Mouse (Mus musculus) lung, postnatal 25 days (tissue): ENCODE data around the gene Ifna11.
"Not testable (repeated sequence)": the region's sequence is repeated elsewhere in the genome, so short reads cannot be mapped to it uniquely, and the experiment has no call there.

Source experiments
- DNase-seq: peaks from one replicate; pipeline ENCODE4 v3.0.0; 2022; ENCODE audit warnings: low spot score

Gene Ifna11

DNA sequence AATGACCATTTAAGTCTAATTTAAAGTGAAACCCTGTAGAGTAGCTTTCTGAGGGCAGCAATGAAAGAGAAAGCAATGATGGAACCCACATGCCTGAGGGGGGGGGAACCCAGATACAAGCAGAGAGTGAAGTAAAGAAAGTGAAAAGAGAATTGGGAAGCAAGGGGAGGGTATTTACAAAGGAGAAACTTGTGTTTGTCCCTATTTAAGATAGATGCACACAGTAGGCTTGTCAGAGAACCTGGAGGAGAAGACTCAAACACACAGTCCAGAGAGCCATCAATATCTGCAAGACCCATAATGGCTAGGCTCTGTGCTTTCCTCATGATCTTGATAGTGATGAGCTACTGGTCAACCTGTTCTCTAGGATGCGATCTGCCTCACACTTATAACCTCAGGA, at the start of gene Ifna11:
Gene Ifna11, plus strand, starts transcription at position 301 of the 400 bp plus-strand sequence.
- no peak for DNase-seq

DNA sequence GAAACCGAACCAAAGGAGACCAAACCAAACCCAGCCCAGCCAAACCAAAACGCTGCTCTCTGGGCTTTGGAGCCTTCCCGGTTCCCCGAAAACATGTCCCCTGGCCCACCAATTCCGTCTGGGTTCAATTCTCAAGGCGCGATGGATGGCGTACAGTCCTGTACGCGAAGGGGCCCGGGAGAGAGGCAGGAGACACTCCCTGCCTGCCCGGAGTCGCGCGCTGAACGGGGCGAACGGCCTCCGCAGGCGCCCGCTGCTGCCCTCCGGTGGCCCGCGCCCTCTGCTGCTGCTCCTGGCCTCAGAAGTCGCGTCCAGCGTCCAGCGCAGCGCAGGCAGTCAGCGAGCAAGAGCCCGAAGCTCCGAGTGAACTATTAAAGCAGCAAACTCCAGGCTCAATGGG, 46.2 kb upstream of the Ifna11 start, which contains the start of gene Gm13290:
Gene Gm13290, plus strand, starts transcription at position 301 of the 400 bp plus-strand sequence.
- DNase-seq, result not testable (repeated sequence)

DNA sequence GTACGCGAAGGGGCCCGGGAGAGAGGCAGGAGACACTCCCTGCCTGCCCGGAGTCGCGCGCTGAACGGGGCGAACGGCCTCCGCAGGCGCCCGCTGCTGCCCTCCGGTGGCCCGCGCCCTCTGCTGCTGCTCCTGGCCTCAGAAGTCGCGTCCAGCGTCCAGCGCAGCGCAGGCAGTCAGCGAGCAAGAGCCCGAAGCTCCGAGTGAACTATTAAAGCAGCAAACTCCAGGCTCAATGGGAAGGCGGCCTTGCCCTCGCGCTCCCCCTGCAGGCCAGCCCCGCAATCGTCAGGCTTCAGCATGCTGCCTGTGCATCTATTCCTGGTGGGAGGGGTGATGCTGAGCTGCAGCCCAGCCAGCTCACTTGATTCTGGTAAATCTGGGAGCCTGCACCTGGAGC, 43.1 kb upstream of the Ifna11 start, which contains the start of gene Gm13289:
Gene Gm13289, plus strand, starts transcription at position 301 of the 400 bp plus-strand sequence.
- DNase-seq, result not testable (repeated sequence)

DNA sequence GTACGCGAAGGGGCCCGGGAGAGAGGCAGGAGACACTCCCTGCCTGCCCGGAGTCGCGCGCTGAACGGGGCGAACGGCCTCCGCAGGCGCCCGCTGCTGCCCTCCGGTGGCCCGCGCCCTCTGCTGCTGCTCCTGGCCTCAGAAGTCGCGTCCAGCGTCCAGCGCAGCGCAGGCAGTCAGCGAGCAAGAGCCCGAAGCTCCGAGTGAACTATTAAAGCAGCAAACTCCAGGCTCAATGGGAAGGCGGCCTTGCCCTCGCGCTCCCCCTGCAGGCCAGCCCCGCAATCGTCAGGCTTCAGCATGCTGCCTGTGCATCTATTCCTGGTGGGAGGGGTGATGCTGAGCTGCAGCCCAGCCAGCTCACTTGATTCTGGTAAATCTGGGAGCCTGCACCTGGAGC, 40.2 kb upstream of the Ifna11 start, which contains the start of gene Gm13272:
Gene Gm13272, plus strand, starts transcription at position 301 of the 400 bp plus-strand sequence.
- not testable (repeated sequence) for DNase-seq

DNA sequence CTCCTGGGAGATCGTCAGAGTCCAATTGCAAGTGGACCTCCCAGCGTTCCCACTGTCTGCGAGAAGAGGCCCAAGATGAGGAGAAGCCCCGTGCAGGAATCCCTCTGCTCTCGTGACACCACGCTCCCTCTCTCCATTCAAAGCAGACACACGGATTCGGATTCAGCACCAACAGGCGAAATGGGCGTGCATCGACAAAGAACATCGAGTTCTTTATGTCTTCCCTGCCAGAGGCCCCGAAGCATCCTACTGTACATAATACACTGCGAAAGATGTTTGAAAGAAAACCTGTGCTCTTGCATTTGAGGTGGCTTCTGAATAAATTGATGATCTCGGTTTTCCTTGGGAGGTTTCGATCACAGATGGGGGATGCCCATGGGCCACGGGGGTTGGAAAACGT, 39.4 kb upstream of the Ifna11 start:
- not testable (repeated sequence) for DNase-seq

DNA sequence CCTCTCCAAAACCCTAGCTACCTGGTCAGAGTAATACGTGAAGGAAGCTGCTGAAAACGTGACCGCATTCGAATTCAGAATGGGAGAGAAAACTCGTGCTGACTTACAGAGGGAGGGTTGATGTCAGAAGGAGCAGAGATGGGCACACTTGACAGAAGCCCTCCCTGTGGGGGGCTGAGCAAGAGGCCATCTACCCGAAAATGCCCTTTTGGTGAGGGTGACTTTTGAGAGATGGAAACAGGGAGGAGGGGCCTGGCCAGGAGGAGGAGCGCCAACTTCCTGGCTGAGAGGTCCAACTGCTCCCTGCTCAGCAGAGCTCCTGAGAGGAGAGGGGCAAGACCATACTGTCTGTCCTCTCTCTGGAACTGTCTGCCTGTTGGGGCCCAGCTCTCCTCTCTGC, 37.9 kb upstream of the Ifna11 start, which contains the start of gene Ifnz:
Gene Ifnz, plus strand, starts transcription at position 301 of the 400 bp plus-strand sequence.
- DNase-seq, result not testable (repeated sequence)

DNA sequence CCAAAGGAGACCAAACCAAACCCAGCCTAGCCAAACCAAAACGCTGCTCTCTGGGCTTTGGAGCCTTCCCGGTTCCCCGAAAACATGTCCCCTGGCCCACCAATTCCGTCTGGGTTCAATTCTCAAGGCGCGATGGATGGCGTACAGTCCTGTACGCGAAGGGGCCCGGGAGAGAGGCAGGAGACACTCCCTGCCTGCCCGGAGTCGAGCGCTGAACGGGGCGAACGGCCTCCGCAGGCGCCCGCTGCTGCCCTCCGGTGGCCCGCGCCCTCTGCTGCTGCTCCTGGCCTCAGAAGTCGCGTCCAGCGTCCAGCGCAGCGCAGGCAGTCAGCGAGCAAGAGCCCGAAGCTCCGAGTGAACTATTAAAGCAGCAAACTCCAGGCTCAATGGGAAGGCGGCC, 37.4 kb upstream of the Ifna11 start:
- DNase-seq, result not testable (repeated sequence)

DNA sequence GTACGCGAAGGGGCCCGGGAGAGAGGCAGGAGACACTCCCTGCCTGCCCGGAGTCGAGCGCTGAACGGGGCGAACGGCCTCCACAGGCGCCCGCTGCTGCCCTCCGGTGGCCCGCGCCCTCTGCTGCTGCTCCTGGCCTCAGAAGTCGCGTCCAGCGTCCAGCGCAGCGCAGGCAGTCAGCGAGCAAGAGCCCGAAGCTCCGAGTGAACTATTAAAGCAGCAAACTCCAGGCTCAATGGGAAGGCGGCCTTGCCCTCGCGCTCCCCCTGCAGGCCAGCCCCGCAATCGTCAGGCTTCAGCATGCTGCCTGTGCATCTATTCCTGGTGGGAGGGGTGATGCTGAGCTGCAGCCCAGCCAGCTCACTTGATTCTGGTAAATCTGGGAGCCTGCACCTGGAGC, 34.4 kb upstream of the Ifna11 start, which contains the start of gene Gm13276:
Gene Gm13276, plus strand, starts transcription at position 301 of the 400 bp plus-strand sequence.
- not testable (repeated sequence) for DNase-seq

DNA sequence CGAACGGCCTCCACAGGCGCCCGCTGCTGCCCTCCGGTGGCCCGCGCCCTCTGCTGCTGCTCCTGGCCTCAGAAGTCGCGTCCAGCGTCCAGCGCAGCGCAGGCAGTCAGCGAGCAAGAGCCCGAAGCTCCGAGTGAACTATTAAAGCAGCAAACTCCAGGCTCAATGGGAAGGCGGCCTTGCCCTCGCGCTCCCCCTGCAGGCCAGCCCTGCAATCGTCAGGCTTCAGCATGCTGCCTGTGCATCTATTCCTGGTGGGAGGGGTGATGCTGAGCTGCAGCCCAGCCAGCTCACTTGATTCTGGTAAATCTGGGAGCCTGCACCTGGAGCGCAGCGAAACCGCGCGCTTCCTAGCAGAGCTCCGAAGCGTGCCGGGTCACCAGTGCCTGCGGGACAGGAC, 31.4 kb upstream of the Ifna11 start, which contains the start of gene Gm13277:
Gene Gm13277, plus strand, starts transcription at position 231 of the 400 bp plus-strand sequence.
- DNase-seq, result peak; percentile 77

DNA sequence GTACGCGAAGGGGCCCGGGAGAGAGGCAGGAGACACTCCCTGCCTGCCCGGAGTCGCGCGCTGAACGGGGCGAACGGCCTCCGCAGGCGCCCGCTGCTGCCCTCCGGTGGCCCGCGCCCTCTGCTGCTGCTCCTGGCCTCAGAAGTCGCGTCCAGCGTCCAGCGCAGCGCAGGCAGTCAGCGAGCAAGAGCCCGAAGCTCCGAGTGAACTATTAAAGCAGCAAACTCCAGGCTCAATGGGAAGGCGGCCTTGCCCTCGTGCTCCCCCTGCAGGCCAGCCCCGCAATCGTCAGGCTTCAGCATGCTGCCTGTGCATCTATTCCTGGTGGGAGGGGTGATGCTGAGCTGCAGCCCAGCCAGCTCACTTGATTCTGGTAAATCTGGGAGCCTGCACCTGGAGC, 28.5 kb upstream of the Ifna11 start, which contains the start of gene Gm13278:
Gene Gm13278, plus strand, starts transcription at position 301 of the 400 bp plus-strand sequence.
- DNase-seq, result not testable (repeated sequence)

DNA sequence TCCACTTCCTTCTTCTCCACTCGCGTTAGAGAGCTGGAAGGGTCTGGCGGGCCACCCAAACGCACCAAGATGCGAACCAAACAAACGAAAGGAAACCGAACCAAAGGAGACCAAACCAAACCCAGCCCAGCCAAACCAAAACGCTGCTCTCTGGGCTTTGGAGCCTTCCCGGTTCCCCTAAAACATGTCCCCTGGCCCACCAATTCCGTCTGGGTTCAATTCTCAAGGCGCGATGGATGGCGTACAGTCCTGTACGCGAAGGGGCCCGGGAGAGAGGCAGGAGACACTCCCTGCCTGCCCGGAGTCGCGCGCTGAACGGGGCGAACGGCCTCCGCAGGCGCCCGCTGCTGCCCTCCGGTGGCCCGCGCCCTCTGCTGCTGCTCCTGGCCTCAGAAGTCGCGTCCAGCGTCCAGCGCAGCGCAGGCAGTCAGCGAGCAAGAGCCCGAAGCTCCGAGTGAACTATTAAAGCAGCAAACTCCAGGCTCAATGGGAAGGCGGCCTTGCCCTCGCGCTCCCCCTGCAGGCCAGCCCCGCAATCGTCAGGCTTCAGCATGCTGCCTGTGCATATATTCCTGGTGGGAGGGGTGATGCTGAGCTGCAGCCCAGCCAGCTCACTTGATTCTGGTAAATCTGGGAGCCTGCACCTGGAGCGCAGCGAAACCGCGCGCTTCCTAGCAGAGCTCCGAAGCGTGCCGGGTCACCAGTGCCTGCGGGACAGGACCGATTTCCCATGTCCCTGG, 25.7 kb upstream of the Ifna11 start, which contains the start of gene Gm13275:
Gene Gm13275, plus strand, starts transcription at position 552 of the 740 bp plus-strand sequence.
- DNase-seq, result peak; percentile 38

DNA sequence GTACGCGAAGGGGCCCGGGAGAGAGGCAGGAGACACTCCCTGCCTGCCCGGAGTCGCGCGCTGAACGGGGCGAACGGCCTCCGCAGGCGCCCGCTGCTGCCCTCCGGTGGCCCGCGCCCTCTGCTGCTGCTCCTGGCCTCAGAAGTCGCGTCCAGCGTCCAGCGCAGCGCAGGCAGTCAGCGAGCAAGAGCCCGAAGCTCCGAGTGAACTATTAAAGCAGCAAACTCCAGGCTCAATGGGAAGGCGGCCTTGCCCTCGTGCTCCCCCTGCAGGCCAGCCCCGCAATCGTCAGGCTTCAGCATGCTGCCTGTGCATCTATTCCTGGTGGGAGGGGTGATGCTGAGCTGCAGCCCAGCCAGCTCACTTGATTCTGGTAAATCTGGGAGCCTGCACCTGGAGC, 22.7 kb upstream of the Ifna11 start, which contains the start of gene Gm13279:
Gene Gm13279, plus strand, starts transcription at position 301 of the 400 bp plus-strand sequence.
- not testable (repeated sequence) for DNase-seq

DNA sequence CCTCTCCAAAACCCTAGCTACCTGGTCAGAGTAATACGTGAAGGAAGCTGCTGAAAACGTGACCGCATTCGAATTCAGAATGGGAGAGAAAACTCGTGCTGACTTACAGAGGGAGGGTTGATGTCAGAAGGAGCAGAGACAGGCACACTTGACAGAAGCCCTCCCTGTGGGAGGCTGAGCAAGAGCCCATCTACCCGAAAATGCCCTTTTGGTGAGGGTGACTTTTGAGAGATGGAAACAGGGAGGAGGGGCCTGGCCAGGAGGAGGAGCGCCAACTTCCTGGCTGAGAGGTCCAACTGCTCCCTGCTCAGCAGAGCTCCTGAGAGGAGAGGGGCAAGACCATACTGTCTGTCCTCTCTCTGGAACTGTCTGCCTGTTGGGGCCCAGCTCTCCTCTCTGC, 20.4 kb upstream of the Ifna11 start, which contains the start of gene Gm13285:
Gene Gm13285, plus strand, starts transcription at position 301 of the 400 bp plus-strand sequence.
- not testable (repeated sequence) for DNase-seq

DNA sequence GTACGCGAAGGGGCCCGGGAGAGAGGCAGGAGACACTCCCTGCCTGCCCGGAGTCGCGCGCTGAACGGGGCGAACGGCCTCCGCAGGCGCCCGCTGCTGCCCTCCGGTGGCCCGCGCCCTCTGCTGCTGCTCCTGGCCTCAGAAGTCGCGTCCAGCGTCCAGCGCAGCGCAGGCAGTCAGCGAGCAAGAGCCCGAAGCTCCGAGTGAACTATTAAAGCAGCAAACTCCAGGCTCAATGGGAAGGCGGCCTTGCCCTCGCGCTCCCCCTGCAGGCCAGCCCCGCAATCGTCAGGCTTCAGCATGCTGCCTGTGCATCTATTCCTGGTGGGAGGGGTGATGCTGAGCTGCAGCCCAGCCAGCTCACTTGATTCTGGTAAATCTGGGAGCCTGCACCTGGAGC, 16.8 kb upstream of the Ifna11 start, which contains the start of gene Gm13287:
Gene Gm13287, plus strand, starts transcription at position 301 of the 400 bp plus-strand sequence.
- not testable (repeated sequence) for DNase-seq

DNA sequence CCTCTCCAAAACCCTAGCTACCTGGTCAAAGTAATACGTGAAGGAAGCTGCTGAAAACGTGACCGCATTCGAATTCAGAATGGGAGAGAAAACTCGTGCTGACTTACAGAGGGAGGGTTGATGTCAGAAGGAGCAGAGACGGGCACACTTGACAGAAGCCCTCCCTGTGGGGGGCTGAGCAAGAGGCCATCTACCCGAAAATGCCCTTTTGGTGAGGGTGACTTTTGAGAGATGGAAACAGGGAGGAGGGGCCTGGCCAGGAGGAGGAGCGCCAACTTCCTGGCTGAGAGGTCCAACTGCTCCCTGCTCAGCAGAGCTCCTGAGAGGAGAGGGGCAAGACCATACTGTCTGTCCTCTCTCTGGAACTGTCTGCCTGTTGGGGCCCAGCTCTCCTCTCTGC, 14.5 kb upstream of the Ifna11 start, which contains the start of gene Gm13288:
Gene Gm13288, plus strand, starts transcription at position 301 of the 400 bp plus-strand sequence.
- not testable (repeated sequence) for DNase-seq

DNA sequence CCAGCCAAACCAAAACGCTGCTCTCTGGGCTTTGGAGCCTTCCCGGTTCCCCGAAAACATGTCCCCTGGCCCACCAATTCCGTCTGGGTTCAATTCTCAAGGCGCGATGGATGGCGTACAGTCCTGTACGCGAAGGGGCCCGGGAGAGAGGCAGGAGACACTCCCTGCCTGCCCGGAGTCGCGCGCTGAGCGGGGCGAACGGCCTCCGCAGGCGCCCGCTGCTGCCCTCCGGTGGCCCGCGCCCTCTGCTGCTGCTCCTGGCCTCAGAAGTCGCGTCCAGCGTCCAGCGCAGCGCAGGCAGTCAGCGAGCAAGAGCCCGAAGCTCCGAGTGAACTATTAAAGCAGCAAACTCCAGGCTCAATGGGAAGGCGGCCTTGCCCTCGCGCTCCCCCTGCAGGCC, 14.0 kb upstream of the Ifna11 start:
- DNase-seq, result peak; percentile 6

DNA sequence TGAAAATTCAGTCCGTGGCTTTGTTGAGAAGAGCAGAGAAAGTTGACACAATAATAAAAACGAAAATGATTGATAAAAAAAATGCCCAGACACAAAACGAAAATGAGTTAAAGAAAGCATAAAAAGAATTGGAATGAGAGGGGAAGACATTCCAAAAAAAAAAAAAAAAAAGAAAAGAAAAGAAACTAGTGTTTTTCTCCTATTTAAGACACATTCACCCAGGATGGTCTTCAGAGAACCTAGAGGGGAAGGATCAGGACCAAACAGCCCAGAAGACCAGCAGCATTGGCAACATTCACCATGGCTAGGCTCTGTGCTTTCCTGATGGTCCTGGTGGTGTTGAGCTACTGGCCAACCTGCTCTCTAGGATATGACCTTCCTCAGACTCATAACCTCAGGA, 3.8 kb upstream of the Ifna11 start, which contains the start of gene Ifna7:
Gene Ifna7, plus strand, starts transcription at position 301 of the 400 bp plus-strand sequence.
- DNase-seq, result no peak

DNA sequence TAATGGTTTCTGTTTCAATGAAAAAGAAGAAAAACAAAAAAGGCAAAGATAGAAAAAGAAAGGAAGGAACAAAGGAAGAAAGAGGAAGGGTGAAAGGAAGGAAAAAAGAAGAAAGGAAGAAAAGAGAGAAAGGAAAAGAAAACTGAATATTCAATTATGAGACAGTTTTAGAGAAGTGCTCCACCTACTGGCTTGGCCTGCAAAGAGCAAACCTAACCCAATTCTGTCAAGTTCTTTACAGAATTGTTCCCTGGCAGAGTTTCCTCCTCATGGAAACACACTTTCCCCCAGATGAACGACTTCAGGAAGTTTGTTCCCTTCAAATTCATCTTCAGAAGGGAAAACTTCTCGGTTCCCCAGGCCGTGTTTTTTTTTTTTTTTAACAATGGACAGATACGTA, 3.2 kb downstream of the Ifna11 start:
- DNase-seq, result peak; percentile 1

DNA sequence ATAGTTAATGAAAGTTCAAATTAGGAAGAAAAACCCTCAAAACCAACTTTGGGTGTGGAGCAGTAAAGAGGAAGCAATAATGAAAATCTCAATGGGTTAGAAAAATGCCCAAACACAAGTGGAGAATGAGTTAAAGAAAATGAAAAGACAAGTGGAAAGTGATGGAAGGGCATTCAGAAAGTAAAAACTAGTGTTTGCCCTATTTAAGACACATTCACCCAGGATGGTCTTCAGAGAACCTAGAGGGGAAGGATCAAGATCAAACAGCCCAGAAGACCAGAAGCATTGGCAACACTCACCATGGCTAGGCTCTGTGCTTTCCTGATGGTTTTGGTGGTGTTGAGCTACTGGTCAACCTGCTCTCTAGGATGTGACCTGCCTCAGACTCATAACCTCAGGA, 7.4 kb downstream of the Ifna11 start, which contains the start of gene Ifna6:
Gene Ifna6, plus strand, starts transcription at position 301 of the 400 bp plus-strand sequence.
- DNase-seq, result not testable (repeated sequence)

DNA sequence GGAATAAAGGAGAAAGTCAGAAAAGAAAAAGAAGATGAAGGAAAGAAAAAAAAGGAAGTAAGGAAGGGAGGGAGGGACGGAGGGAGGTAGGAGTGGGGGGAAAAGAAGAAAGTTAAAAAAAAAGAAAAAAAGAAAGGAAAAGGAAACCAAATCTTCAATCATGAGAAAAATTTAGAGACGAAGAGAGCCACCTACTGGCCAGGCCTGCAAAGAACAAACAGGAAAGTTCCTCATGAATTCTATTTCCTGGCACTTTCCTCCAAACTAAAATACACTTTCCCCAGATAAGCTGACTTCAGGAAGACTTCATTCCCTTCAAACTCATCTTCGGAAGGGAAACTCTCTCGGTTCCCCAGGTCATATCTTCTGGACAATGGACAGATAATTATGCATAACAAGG, 10.8 kb downstream of the Ifna11 start:
- DNase-seq, result peak; percentile 23

DNA sequence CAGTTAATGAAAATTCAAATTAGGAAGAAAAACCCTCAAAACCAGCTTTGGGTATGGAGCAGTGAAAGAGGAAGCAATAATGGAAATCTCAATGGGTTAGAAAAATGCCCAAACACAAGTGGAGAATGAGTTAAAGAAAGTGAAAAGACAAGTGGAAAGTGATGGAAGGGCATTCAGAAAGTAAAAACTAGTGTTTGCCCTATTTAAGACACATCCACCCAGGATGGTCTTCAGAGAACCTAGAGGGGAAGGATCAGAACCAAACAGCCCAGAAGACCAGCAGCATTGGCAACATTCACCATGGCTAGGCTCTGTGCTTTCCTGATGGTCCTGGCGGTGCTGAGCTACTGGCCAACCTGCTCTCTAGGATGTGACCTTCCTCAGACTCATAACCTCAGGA, 15.5 kb downstream of the Ifna11 start, which contains the start of gene Ifna5:
Gene Ifna5, plus strand, starts transcription at position 301 of the 400 bp plus-strand sequence.
- DNase-seq, result not testable (repeated sequence)

DNA sequence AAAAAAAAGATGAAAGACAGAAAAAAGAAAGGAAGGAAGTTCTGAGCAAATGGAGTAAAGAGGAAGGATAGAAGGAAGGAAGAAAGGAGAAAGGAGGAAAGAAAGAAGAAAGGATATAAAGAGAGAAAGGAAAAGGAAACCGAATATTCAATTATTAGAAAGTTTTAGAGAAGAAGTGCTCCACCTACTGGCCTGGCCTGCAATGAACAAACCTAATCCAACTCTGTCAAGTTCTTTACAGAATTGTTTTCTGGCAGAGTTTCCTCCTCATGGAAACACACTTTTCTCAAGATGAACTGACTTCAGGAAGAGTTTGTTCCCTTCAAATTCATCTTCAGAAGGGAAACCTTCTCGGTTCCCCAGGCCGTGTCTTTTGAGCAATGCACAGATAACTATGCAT, 19.1 kb downstream of the Ifna11 start:
- peak; percentile 1 for DNase-seq
